Mouse (Mus musculus) stomach, postnatal 0 days (tissue): ENCODE data around the gene Dner. TPM values are rescaled to one million over a fixed set of nuclear protein-coding genes. Genes with fewer than 3 reads are reported as not detected.
A peak's percentile ranks its signal among the peaks of the same experiment; 100 is the strongest.

ENCODE experiments used
- ATAC-seq: fragments of 200-750 bp; cut with Nextera tagmentation; 2 replicates; pipeline ENCODE4 v1.8.0; 2017; ENCODE audit not compliant: low FRiP score, low TSS enrichment
- DNase-seq: peaks from one replicate; pipeline ENCODE4 v3.0.0-alpha.2; 2016; ENCODE audit warnings: low spot score
- H3K27ac ChIP-seq: fragments of 300-500 bp; sonication (generic); replicated peaks from 2 replicates; pipeline ENCODE4 v1.5.1; 2014; ENCODE audit warnings: mild to moderate bottlenecking, control low read depth
- H3K27me3 ChIP-seq: fragments of 300-500 bp; sonication (generic); 2 replicates; pipeline ENCODE4 v1.6.1; 2014; ENCODE audit warnings: low read length; ENCODE audit not compliant: control insufficient read depth, insufficient read depth
- H3K36me3 ChIP-seq: fragments of 300-500 bp; sonication (generic); 2 replicates; pipeline ENCODE4 v1.6.1; 2014; ENCODE audit warnings: low read length, mixed read lengths; ENCODE audit not compliant: control insufficient read depth, insufficient read depth
- H3K4me1 ChIP-seq: fragments of 300-500 bp; sonication (generic); replicated peaks from 2 replicates; pipeline ENCODE4 v1.6.1; 2014; ENCODE audit warnings: antibody characterized with exemption; ENCODE audit not compliant: control insufficient read depth, insufficient read depth
- H3K4me2 ChIP-seq: fragments of 300-500 bp; sonication (generic); replicated peaks from 2 replicates; pipeline ENCODE4 v1.6.1; 2014; ENCODE audit warnings: low read depth, mild to moderate bottlenecking, control low read depth, moderate library complexity
- H3K4me3 ChIP-seq: fragments of 300-500 bp; sonication (generic); 2 replicates; pipeline ENCODE4 v1.5.1; 2014; ENCODE audit warnings: low read depth, low read length, control low read depth
- H3K9ac ChIP-seq: fragments of 300-500 bp; sonication (generic); 2 replicates; pipeline ENCODE4 v1.6.1; 2014; ENCODE audit warnings: mild to moderate bottlenecking, low read length, control low read depth, mixed read lengths
- H3K9me3 ChIP-seq: fragments of 300-500 bp; sonication (generic); 2 replicates; pipeline ENCODE4 v1.6.1; 2016; ENCODE audit warnings: low read length; ENCODE audit not compliant: control insufficient read depth
- CTCF ChIP-seq: IDR thresholded peaks from 2 replicates; pipeline ENCODE4 v1.5.1; 2016; ENCODE audit warnings: antibody characterized with exemption, low read depth, mild to moderate bottlenecking, moderate library complexity
- EP300 ChIP-seq: optimal IDR thresholded peaks from 2 replicates; pipeline ENCODE3; 2016; ENCODE audit warnings: antibody characterized with exemption
- WGBS: fragments of 180-500 bp; shearing (Covaris S2); extraction: QIAGEN DNeasy Blood & Tissue Kit; methylation state at CpG from one replicate; pipeline ENCODE4 v1.1.7; 2014; 5-methylcytosine and 5-hydroxymethylcytosine counted together
- polyA plus RNA-seq: library from polyadenylated mRNA; unstranded; fragments of >200 nt; fragmentation: Nextera tagmentation; extraction: Ambion mirVana; gene quantifications from 2 replicates; pipeline ENCODE4 v1.2.1, GENCODE M21; 2015

Dner gene
- polyA plus RNA-seq, 1 experiment from 2014 or later = 2.9 TPM

DNA sequence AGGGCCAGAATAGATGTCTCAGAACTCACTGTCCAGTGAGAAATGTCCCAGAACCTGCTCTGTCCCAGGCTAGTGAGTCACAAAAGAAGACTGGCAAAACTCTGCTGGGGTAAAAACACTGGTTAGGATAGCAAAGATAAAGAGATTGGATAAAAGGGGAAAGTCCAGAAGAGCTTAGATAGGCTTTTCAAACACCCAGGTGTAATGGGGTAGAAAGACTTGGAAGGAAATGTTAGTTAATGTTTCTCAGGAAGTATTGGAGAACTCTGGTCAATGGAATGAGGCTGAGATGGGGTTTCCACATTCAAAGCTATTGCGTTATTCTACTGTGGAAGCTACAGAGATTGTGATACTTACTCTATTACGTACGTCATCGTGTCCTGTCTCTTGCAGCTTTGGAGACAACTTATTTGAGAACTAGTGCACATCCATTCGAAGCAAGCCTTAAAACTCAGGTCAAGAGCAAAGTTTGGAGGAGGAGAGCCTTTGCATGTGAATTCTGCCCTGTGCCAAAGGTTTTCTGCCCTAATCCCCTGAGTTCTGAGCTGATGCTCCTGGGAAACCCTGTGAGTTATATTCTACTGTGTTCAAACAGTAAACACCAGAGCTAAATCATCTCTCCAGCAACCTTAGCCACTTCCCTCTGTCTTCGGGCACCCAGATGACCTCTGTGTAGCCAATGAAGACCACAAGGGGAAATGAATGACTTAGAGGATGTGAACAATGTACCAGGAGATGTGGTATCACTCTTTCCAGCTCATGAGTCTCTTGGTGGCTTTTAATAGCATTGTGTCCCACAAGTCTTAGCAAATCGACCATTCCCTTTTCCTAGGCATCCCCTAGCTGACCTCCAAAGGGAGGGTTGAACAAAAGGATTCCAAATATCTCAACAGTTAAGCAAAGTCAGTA is 333.1 kb downstream of the Dner start:
- WGBS = 75% methylated on average over 7 of the region's 7 CpGs
- H3K9ac ChIP-seq = no peak overlapping the region
- TF ChIP-seq CTCF (no peak), EP300 (no peak)
- H3K36me3 ChIP-seq = no peaks in the 10 kb centered on the region
- no peak overlapping the region for H3K4me3 ChIP-seq
- H3K9me3 ChIP-seq = no peaks in the 10 kb centered on the region
- H3K27me3 ChIP-seq = no peaks in the 10 kb centered on the region
- H3K27ac ChIP-seq = no peak overlapping the region
- DNase-seq (no peak), ATAC-seq (no peak)
- H3K4me1 ChIP-seq = no peaks in the 10 kb centered on the region
- no peak overlapping the region for H3K4me2 ChIP-seq

DNA sequence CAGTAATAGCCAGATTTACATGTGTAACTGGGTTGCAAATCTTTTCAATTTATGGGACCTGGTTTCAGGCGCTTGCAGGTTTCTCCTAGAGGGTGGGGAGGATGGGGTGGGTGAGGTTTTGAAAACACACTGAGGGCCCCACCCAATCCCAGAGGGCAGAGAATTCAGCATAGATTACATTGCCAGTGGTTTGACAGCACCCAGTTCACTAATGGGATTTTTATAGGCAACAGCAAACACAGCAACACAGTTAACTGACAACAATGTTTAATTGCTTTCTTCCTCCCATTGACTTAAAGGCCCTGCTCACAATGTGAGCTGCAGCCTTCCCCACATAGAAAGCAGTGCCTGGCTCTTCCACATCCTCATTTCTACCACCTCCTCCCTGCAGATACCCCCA is 333.8 kb downstream of the Dner start:
- DNase-seq (no peak), ATAC-seq (no peak)
- Histone ChIP-seq H3K36me3 (no peaks in the 10 kb centered on the region), H3K4me1 (no peaks in the 10 kb centered on the region), H3K27ac (no peak overlapping the region), H3K27me3 (no peaks in the 10 kb centered on the region), H3K9me3 (no peaks in the 10 kb centered on the region), H3K4me2 (no peak overlapping the region), H3K4me3 (no peak overlapping the region), H3K9ac (no peak overlapping the region)
- WGBS = 37% methylated on average over 1 of the region's 1 CpGs
- TF ChIP-seq CTCF (no peak), EP300 (no peak)

DNA sequence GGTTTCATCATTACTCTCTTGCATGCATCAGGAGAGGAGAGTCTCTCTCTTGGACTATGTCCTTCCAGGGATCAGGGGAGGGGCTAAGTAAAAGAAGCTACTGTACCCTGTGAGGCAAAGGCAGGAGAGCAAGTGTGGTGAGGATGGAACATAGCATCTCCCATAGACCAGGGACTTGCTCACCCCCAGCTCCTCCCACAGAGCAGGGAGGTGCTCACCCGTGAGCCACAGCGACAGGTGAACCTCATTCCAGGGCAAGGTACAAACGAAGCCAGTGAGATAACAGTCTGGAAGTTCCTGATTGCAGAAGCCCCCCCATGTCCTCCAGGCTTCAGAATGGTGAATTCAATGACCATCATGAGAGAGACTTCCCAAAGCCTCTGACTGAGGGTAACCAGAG is 334.6 kb downstream of the Dner start:
- H3K4me2 ChIP-seq = no peak overlapping the region
- H3K36me3 ChIP-seq = no peaks in the 10 kb centered on the region
- WGBS = 49% methylated on average over 3 of the region's 3 CpGs
- no peak overlapping the region for H3K4me3 ChIP-seq
- no peaks in the 10 kb centered on the region for H3K9me3 ChIP-seq
- no peak for DNase-seq
- no peak overlapping the region for H3K27ac ChIP-seq
- H3K4me1 ChIP-seq = no peaks in the 10 kb centered on the region
- no peak for TF ChIP-seq EP300
- H3K27me3 ChIP-seq = no peaks in the 10 kb centered on the region
- H3K9ac ChIP-seq = no peak overlapping the region
- ATAC-seq = peak; percentile 51; the same call in 1 of the 2 replicates

DNA sequence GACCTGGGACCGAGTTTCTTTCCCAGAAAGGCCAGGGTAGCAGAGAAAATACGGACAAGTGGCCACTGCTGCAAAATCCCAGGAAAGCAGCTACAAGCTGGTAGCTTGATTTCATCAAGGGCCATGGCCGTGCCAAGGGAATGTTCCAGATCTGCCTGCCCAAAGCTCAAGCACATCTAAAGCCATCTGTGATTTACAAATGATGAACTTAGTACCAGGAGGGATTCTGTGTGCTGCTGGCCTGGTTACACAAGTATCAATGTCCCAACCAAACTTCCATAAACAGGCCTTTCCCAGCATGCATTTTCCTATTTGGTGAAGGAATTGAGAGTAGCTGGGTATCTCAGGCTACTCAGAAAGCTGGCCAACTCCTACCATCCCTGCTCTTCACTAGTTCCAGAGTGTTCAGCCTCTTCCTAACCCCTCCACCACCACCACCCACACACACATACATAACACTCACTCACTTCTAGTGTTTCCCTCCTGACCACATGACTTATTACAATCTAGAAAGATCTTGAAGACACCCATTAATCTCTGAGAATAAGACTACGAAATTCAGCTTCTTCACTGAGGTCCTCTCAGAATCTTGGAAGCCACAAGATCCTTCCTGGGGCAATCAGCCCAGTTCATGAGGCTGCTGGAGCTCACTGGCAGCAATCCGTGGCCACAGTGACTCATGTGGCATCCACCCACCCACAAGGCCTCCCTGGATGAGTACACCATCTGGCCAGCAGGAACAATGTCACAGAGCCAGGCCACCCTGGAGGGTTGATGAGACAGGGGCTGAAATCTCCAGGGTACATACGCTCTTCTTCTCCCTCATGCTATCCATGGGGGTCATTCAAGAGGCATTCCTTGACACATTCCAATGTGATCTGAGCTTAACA is 336.2 kb downstream of the Dner start:
- no peak for TF ChIP-seq EP300
- TF ChIP-seq CTCF = no peak
- no peaks in the 10 kb centered on the region for H3K36me3 ChIP-seq
- H3K4me3 ChIP-seq = no peak overlapping the region
- H3K4me1 ChIP-seq = no peaks in the 10 kb centered on the region
- H3K9me3 ChIP-seq = no peaks in the 10 kb centered on the region
- ATAC-seq (0 out of 2 replicates have a peak, but pooled peaks have one; percentile 40), DNase-seq (no peak)
- H3K27me3 ChIP-seq = no peaks in the 10 kb centered on the region
- no peak overlapping the region for H3K9ac ChIP-seq
- 78% methylated on average over 6 of the region's 6 CpGs for WGBS
- H3K27ac ChIP-seq = no peak overlapping the region
- H3K4me2 ChIP-seq = no peak overlapping the region

DNA sequence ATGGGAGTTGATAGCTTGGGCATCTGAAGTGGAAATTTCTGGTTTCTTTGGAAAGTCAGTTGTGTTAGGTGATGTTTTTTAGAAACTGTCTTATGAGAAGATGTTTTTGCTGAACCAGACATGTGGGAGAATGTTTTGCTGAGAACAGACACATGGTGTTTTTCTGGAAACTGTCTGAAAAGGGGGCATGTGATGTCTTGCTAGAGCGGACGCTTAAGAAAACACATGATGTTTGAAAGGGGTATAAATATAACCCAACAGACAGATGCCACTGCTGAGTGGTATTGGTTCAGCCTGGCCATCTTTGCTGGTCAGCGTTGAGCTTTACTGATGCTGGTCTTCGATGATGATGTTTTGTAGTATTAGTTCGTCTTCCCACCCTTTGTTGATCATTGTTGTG is 338.8 kb downstream of the Dner start:
- no peak overlapping the region for H3K27ac ChIP-seq
- ATAC-seq = no peak
- H3K4me2 ChIP-seq = no peak overlapping the region
- no peak overlapping the region for H3K4me3 ChIP-seq
- H3K9me3 ChIP-seq = no peaks in the 10 kb centered on the region
- no peaks in the 10 kb centered on the region for H3K27me3 ChIP-seq
- TF ChIP-seq EP300 (no peak), CTCF (no peak)
- no peak for DNase-seq
- no peaks in the 10 kb centered on the region for H3K36me3 ChIP-seq
- no peaks in the 10 kb centered on the region for H3K4me1 ChIP-seq
- 73% methylated on average over 5 of the region's 5 CpGs for WGBS
- no peak overlapping the region for H3K9ac ChIP-seq

DNA sequence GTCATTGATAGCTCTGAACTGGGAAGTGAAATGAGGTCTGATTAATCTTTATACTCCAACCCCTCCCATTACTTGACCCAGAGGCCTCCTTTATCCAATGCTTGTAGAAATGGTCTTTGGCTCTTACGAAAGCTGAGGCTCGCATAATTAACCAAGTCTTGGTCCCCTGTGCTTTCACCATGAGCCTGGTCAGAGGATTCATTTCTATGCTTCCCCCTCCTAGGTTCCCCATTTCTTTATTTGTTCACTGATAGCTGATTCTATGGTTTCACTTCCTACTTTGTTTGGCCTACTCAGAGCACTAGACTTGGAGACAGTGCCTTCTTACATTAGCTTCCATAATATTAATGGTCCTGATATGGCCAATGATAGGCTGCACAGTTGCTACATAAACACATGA is 345.8 kb downstream of the Dner start:
- H3K9me3 ChIP-seq = no peaks in the 10 kb centered on the region
- no peak overlapping the region for H3K4me3 ChIP-seq
- 80% methylated on average over 2 of the region's 2 CpGs for WGBS
- H3K9ac ChIP-seq = no peak overlapping the region
- no peak overlapping the region for H3K4me2 ChIP-seq
- no peak for DNase-seq
- no peaks in the 10 kb centered on the region for H3K27me3 ChIP-seq
- TF ChIP-seq EP300 (no peak), CTCF (no peak)
- no peaks in the 10 kb centered on the region for H3K4me1 ChIP-seq
- ATAC-seq = 0 out of 2 replicates have a peak, but pooled peaks have one; percentile 26
- H3K36me3 ChIP-seq = no peaks in the 10 kb centered on the region
- H3K27ac ChIP-seq = no peak overlapping the region
